Mouse (Mus musculus): ENCODE results near the gene Olfr1510.
"Not testable (repeated sequence)": the region's sequence is repeated elsewhere in the genome, so short reads cannot be mapped to it uniquely, and the experiment has no call there.

Gene Olfr1510

GRCm38 (mm10) chr14:52414273-52414672 is at the start of gene Olfr1510:
Gene Olfr1510 (minus strand): TSS chr14:52414373.
- no peak for DNase-seq

GRCm38 (mm10) chr14:52461928-52462327 is 47.8 kb upstream of the Olfr1510 start:
- no peak for DNase-seq

GRCm38 (mm10) chr14:52451138-52451537 is 37.0 kb upstream of the Olfr1510 start:
- DNase-seq = no peak

- DNase-seq = no peak
Measured at GRCm38 (mm10) chr14:52442690-52443089, 28.5 kb upstream of the Olfr1510 start, which contains the start of gene Olfr1509. Gene Olfr1509 (plus strand): TSS chr14:52442990.

GRCm38 (mm10) chr14:52427686-52428085 is 13.5 kb upstream of the Olfr1510 start:
- DNase-seq = no peak

- not testable (repeated sequence) for DNase-seq
Measured at GRCm38 (mm10) chr14:52410142-52410919, 3.8 kb downstream of the Olfr1510 start.

GRCm38 (mm10) chr14:52397279-52397678 is 16.9 kb downstream of the Olfr1510 start, which contains the start of gene Olfr1511:
Gene Olfr1511 (minus strand): TSS chr14:52397379.
- no peak for DNase-seq

GRCm38 (mm10) chr14:52390084-52390848 is 23.9 kb downstream of the Olfr1510 start:
- not testable (repeated sequence) for DNase-seq

- no peak for DNase-seq
Measured at GRCm38 (mm10) chr14:52379068-52379467, 35.1 kb downstream of the Olfr1510 start, which contains the start of gene Olfr1512. Gene Olfr1512 (minus strand): TSS chr14:52379168.

- no peak for DNase-seq
Measured at GRCm38 (mm10) chr14:52368741-52369140, 45.4 kb downstream of the Olfr1510 start.
